Mouse (Mus musculus) neural tube, embryonic 13.5 days (tissue): ENCODE data around the gene Ccdc6. TPM values are rescaled to one million over a fixed set of nuclear protein-coding genes. Genes with fewer than 3 reads are reported as not detected.

ENCODE experiments used
- polyA plus RNA-seq: library from polyadenylated mRNA; unstranded; fragments of >200 nt; fragmentation: Nextera tagmentation; extraction: Ambion mirVana; gene quantifications from 2 replicates; pipeline ENCODE4 v1.2.1, GENCODE M21; 2015

The Ccdc6 gene
- polyA plus RNA-seq, 1 experiment from 2014 or later: 22.3 TPM

Other genes with a start within 250 kb of the Ccdc6 start
- gene Mrln, start 107.5 kb downstream of the Ccdc6 start, polyA plus RNA-seq: 1.7 and 3.5 TPM in 2 replicates
- 1.0 and 1.9 TPM in 2 replicates for gene Slc16a9, start 148.0 kb downstream of the Ccdc6 start, polyA plus RNA-seq